Mouse (Mus musculus) erythroblast, embryonic 14.5 days (primary cell): Measurements from ENCODE around the gene Tsg101.

Experiments used
- GATA1 ChIP-seq: IDR thresholded peaks from 2 replicates; pipeline ENCODE4 v1.6.1; 2012; ENCODE audit warnings: low read length, inconsistent platforms, mixed read lengths
- TAL1 ChIP-seq: IDR thresholded peaks from 3 replicates; pipeline ENCODE4 v1.6.1; 2012; ENCODE audit warnings: low read length, inconsistent platforms, mixed read lengths

- TF ChIP-seq GATA1, result no peak
- no peak for TF ChIP-seq TAL1
These were observed 66.4 kb downstream of the Tsg101 start for GRCm38 (mm10) chr7:46853365-46853764.
